Mouse (Mus musculus) spleen, postnatal 36 days (tissue): Measurements from ENCODE around the gene Srsx.
"Not testable (repeated sequence)": the region's sequence is repeated elsewhere in the genome, so short reads cannot be mapped to it uniquely, and the experiment has no call there.

Source experiments
- DNase-seq, 2 experiments: peaks; one replicate each; pipeline ENCODE4 v3.0.0; 2022; ENCODE audit warnings: low spot score in 2 of 2, mixed read lengths in 1 of 2

Srsx gene

DNA sequence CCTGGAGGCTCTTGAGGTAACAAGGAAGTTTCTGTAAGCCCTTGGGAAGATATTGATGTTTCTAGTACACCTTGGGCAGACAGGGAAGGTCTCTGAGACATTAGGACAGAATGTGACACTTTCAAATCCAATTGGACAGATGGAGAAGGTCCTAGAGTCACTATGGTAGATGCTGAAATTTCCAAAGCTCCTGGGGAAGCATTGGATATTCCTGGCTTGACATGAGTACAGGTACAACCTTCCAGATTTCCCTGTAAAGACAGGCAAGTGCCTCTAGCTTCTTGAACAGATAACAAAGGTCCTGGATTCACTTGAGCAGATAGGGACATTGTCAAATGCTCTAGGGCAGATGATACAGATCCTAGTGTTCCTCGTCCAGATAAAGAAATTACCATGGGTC, at the start of gene Srsx:
Srsx (minus strand) TSS at position 101 of the 400 bp plus-strand sequence.
- not testable (repeated sequence) for DNase-seq

DNA sequence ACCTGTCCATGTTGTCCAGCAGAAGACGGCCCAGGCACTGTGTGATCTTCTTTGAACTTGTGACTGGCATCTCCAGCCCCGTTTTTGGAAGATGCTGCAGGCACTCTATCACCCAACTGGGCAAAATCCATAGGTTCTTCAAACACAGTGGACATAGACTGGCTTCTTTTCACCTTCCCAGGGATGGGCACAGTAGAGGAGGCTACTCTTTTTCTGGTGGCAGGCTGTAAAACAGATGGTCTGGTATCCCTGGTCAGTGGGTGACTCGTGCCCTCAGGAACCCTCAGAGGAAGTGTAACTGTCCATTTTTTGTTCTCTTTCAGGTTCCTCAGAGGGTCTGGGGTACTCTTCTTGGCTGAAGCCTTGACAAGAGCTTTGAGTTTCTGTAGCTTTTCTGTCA, 24.5 kb upstream of the Srsx start, which contains the start of gene Gm17577:
Gm17577 (minus strand) TSS at position 101 of the 400 bp plus-strand sequence.
- not testable (repeated sequence) for DNase-seq
